Mouse (Mus musculus) urinary bladder, postnatal 14 days (tissue): Measurements from ENCODE around the gene Cabp7.
A peak's percentile ranks its signal among the peaks of the same experiment; 100 is the strongest.

Source experiments
- DNase-seq: peaks from one replicate; pipeline ENCODE4 v3.0.0; 2021; ENCODE audit warnings: low spot score

The Cabp7 gene

GRCm38 (mm10) chr11:4746733-4747132 lies at the start of gene Cabp7:
Gene Cabp7, minus strand, starts transcription at chr11:4746778.
- DNase-seq, result no peak

GRCm38 (mm10) chr11:4793006-4793405 lies 46.4 kb upstream of the Cabp7 start:
- no peak for DNase-seq

- DNase-seq, result no peak
Observed at GRCm38 (mm10) chr11:4791549-4791948, 45.0 kb upstream of the Cabp7 start.

- no peak for DNase-seq
Observed at GRCm38 (mm10) chr11:4789691-4790090, 43.1 kb upstream of the Cabp7 start.

GRCm38 (mm10) chr11:4784629-4785142 lies 38.1 kb upstream of the Cabp7 start:
- DNase-seq, result no peak

GRCm38 (mm10) chr11:4783116-4783515 lies 36.5 kb upstream of the Cabp7 start:
- DNase-seq, result no peak

GRCm38 (mm10) chr11:4780927-4781326 lies 34.3 kb upstream of the Cabp7 start:
- no peak for DNase-seq

GRCm38 (mm10) chr11:4772925-4773324 lies 26.3 kb upstream of the Cabp7 start:
- peak; percentile 77 for DNase-seq

- no peak for DNase-seq
Observed at GRCm38 (mm10) chr11:4771756-4772155, 25.2 kb upstream of the Cabp7 start.

GRCm38 (mm10) chr11:4769881-4770280 lies 23.3 kb upstream of the Cabp7 start:
- no peak for DNase-seq

GRCm38 (mm10) chr11:4769293-4769692 lies 22.7 kb upstream of the Cabp7 start:
- no peak for DNase-seq

- DNase-seq, result no peak
Observed at GRCm38 (mm10) chr11:4768399-4768798, 21.8 kb upstream of the Cabp7 start.

GRCm38 (mm10) chr11:4764476-4764875 lies 17.9 kb upstream of the Cabp7 start:
- no peak for DNase-seq

- no peak for DNase-seq
Observed at GRCm38 (mm10) chr11:4763631-4764030, 17.1 kb upstream of the Cabp7 start.

GRCm38 (mm10) chr11:4762511-4762910 lies 15.9 kb upstream of the Cabp7 start:
- no peak for DNase-seq

GRCm38 (mm10) chr11:4761991-4762390 lies 15.4 kb upstream of the Cabp7 start:
- no peak for DNase-seq

- no peak for DNase-seq
Observed at GRCm38 (mm10) chr11:4760438-4760837, 13.9 kb upstream of the Cabp7 start.

- no peak for DNase-seq
Observed at GRCm38 (mm10) chr11:4757789-4758158, 11.2 kb upstream of the Cabp7 start.

GRCm38 (mm10) chr11:4756984-4757788 lies 10.6 kb upstream of the Cabp7 start:
- no peak for DNase-seq

- DNase-seq, result no peak
Observed at GRCm38 (mm10) chr11:4756460-4756859, 9.9 kb upstream of the Cabp7 start.

GRCm38 (mm10) chr11:4754867-4755266 lies 8.3 kb upstream of the Cabp7 start:
- DNase-seq, result no peak

GRCm38 (mm10) chr11:4754036-4754435 lies 7.5 kb upstream of the Cabp7 start:
- DNase-seq, result no peak

- no peak for DNase-seq
Observed at GRCm38 (mm10) chr11:4752836-4753235, 6.3 kb upstream of the Cabp7 start.

GRCm38 (mm10) chr11:4750263-4750662 lies 3.7 kb upstream of the Cabp7 start:
- peak; percentile 79 for DNase-seq
